Mouse (Mus musculus) myocyte (in vitro differentiated cells): Measurements from ENCODE around the gene Sult2b1. TPM values are rescaled to one million over a fixed set of nuclear protein-coding genes. Genes with fewer than 3 reads are reported as not detected.

Experiments
- H3K27me3 ChIP-seq: one replicate; pipeline ENCODE4 v1.6.1; 2011; ENCODE audit not compliant: control insufficient read depth, insufficient read depth, insufficient read length
- H3K36me3 ChIP-seq: one replicate; pipeline ENCODE4 v1.6.1; 2011; ENCODE audit not compliant: control insufficient read depth, insufficient read depth
- H3K4me2 ChIP-seq: one replicate; pipeline ENCODE4 v1.6.1; 2011; ENCODE audit warnings: low read depth, control low read depth
- H3K4me3 ChIP-seq: one replicate; pipeline ENCODE4 v1.5.1; 2011; ENCODE audit warnings: mild to moderate bottlenecking, control low read depth, moderate library complexity
- H3K79me2 ChIP-seq: one replicate; pipeline ENCODE4 v1.6.1; 2011; ENCODE audit not compliant: control insufficient read depth, insufficient read depth
- H3ac ChIP-seq: one replicate; pipeline ENCODE4 v1.6.1; 2011; ENCODE audit not compliant: control insufficient read depth, insufficient read length
- CEBPB ChIP-seq: IDR thresholded peaks from 2 replicates; pipeline ENCODE4 v1.6.1; 2011; ENCODE audit warnings: mild to moderate bottlenecking, moderate library complexity; ENCODE audit not compliant: poor library complexity, insufficient read depth, severe bottlenecking
- E2F4 ChIP-seq: IDR thresholded peaks from one replicate; pipeline ENCODE4 v1.6.1; 2011; ENCODE audit warnings: mild to moderate bottlenecking, control low read depth, moderate library complexity; ENCODE audit not compliant: insufficient read depth
- MAX ChIP-seq: IDR thresholded peaks from one replicate; pipeline ENCODE4 v1.6.1; 2011; ENCODE audit warnings: low read depth, mild to moderate bottlenecking, control low read depth
- MYOD1 ChIP-seq, 3 experiments: IDR thresholded peaks; one replicate each; pipeline ENCODE4 v1.6.1; 2011; ENCODE audit warnings: control low read depth in 2 of 3, low read depth in 2 of 3, mild to moderate bottlenecking in 2 of 3, moderate library complexity in 1 of 3; ENCODE audit not compliant: insufficient read length in 2 of 3, control insufficient read depth in 1 of 3
- MYOG ChIP-seq, 3 experiments: IDR thresholded peaks; one replicate each; pipeline ENCODE4 v1.6.1; 2011; ENCODE audit warnings: control low read depth in 2 of 3, low read depth in 2 of 3, mild to moderate bottlenecking in 2 of 3; ENCODE audit not compliant: insufficient read length in 2 of 3, control insufficient read depth in 1 of 3, insufficient read depth in 1 of 3
- POLR2A ChIP-seq: IDR thresholded peaks from one replicate; pipeline ENCODE4 v1.6.1; 2011; ENCODE audit warnings: low read depth, mild to moderate bottlenecking, control low read depth, moderate library complexity; ENCODE audit not compliant: insufficient read length
- POLR2AphosphoS2 ChIP-seq: IDR thresholded peaks from one replicate; pipeline ENCODE4 v1.6.1; 2011; ENCODE audit warnings: low read depth, control low read depth; ENCODE audit not compliant: insufficient read length
- REST ChIP-seq: IDR thresholded peaks from one replicate; pipeline ENCODE4 v1.6.1; 2011; ENCODE audit warnings: mild to moderate bottlenecking, control low read depth, moderate library complexity; ENCODE audit not compliant: insufficient read depth, insufficient read length
- SRF ChIP-seq: IDR thresholded peaks from one replicate; pipeline ENCODE4 v1.6.1; 2011; ENCODE audit warnings: low read depth; ENCODE audit not compliant: control insufficient read depth, insufficient read length
- TCF12 ChIP-seq: IDR thresholded peaks from one replicate; pipeline ENCODE4 v1.6.1; 2011; ENCODE audit warnings: mild to moderate bottlenecking, control low read depth; ENCODE audit not compliant: poor library complexity, insufficient read depth, severe bottlenecking
- TCF3 ChIP-seq: IDR thresholded peaks from one replicate; pipeline ENCODE4 v1.6.1; 2011; ENCODE audit warnings: low read depth, control low read depth; ENCODE audit not compliant: insufficient read length
- USF1 ChIP-seq: IDR thresholded peaks from one replicate; pipeline ENCODE4 v1.6.1; 2011; ENCODE audit warnings: low read depth, mild to moderate bottlenecking, control low read depth, moderate library complexity
- polyA plus RNA-seq: library from polyadenylated mRNA; unstranded; fragments of >200 nt; fragmentation: generic; extraction: Trizol; gene quantifications from one replicate; pipeline ENCODE4 v1.2.1, GENCODE M21; 2012; ENCODE audit warnings: missing spikeins

Sult2b1 gene
- polyA plus RNA-seq, 1 experiment, result 0.47 TPM

GRCm38 (mm10) chr7:45692364-45692763 lies 92.1 kb downstream of the Sult2b1 start:
- no peak overlapping the region for H3K4me3 ChIP-seq
- H3K36me3 ChIP-seq, result no peaks in the 10 kb centered on the region
- TF ChIP-seq MYOD1 (IDR thresholded peaks at IDR 0.05; ENCODE audit: control insufficient read depth in 1 of 3, insufficient read length in 2 of 3, low read depth in 2 of 3) (no peak), SRF (no peak), TCF12 (no peak), POLR2AphosphoS2 (no peak), MYOG (IDR thresholded peaks at IDR 0.05; ENCODE audit: control insufficient read depth in 1 of 3, insufficient read depth in 1 of 3, insufficient read length in 2 of 3, low read depth in 2 of 3) (no peak), POLR2A (no peak), TCF3 (no peak), E2F4 (no peak), CEBPB (no peak), REST (no peak), MAX (no peak), USF1 (no peak)
- no peak overlapping the region for H3K4me2 ChIP-seq
- H3K79me2 ChIP-seq, result no peaks in the 10 kb centered on the region
- H3ac ChIP-seq, result no peak overlapping the region
- H3K27me3 ChIP-seq, result no peaks in the 10 kb centered on the region

- TF ChIP-seq POLR2A (no peak), MYOD1 (IDR thresholded peaks at IDR 0.05; ENCODE audit: control insufficient read depth in 1 of 3, insufficient read length in 2 of 3, low read depth in 2 of 3) (no peak), POLR2AphosphoS2 (no peak), MAX (no peak), TCF12 (no peak), CEBPB (no peak), MYOG (IDR thresholded peaks at IDR 0.05; ENCODE audit: control insufficient read depth in 1 of 3, insufficient read depth in 1 of 3, insufficient read length in 2 of 3, low read depth in 2 of 3) (no peak), TCF3 (no peak), USF1 (no peak), REST (no peak), SRF (no peak), E2F4 (no peak)
- no peaks in the 10 kb centered on the region for H3K27me3 ChIP-seq
- H3K4me3 ChIP-seq, result no peak overlapping the region
- no peak overlapping the region for H3ac ChIP-seq
- no peak overlapping the region for H3K4me2 ChIP-seq
- H3K36me3 ChIP-seq, result no peaks in the 10 kb centered on the region
- H3K79me2 ChIP-seq, result no peaks in the 10 kb centered on the region
These were observed 94.7 kb downstream of the Sult2b1 start for GRCm38 (mm10) chr7:45689800-45690199.

- Histone ChIP-seq H3K4me2 (no peak overlapping the region), H3ac (no peak overlapping the region), H3K4me3 (no peak overlapping the region), H3K27me3 (no peaks in the 10 kb centered on the region), H3K36me3 (no peaks in the 10 kb centered on the region), H3K79me2 (no peaks in the 10 kb centered on the region)
- TF ChIP-seq SRF (no peak), CEBPB (no peak), E2F4 (no peak), USF1 (no peak), POLR2A (no peak), POLR2AphosphoS2 (no peak), MAX (no peak), TCF12 (no peak), MYOD1 (IDR thresholded peaks at IDR 0.05; ENCODE audit: control insufficient read depth in 1 of 3, insufficient read length in 2 of 3, low read depth in 2 of 3) (no peak), MYOG (IDR thresholded peaks at IDR 0.05; ENCODE audit: control insufficient read depth in 1 of 3, insufficient read depth in 1 of 3, insufficient read length in 2 of 3, low read depth in 2 of 3) (no peak), TCF3 (no peak)
These were observed 95.4 kb downstream of the Sult2b1 start for GRCm38 (mm10) chr7:45689099-45689498.

- Histone ChIP-seq H3K79me2 (no peaks in the 10 kb centered on the region), H3K4me2 (no peak overlapping the region)
These were observed 97.6 kb downstream of the Sult2b1 start for GRCm38 (mm10) chr7:45686841-45687240.

GRCm38 (mm10) chr7:45685811-45686210 lies 98.7 kb downstream of the Sult2b1 start:
- no peak for TF ChIP-seq REST
- no peak for TF ChIP-seq SRF
- no peak for TF ChIP-seq TCF3
- TF ChIP-seq USF1, result no peak
- no peak for TF ChIP-seq MYOD1 (IDR thresholded peaks at IDR 0.05; ENCODE audit: control insufficient read depth in 1 of 3, insufficient read length in 2 of 3, low read depth in 2 of 3)
- TF ChIP-seq E2F4, result no peak
- no peak for TF ChIP-seq MAX
- no peak for TF ChIP-seq TCF12
- TF ChIP-seq MYOG (IDR thresholded peaks at IDR 0.05; ENCODE audit: control insufficient read depth in 1 of 3, insufficient read depth in 1 of 3, insufficient read length in 2 of 3, low read depth in 2 of 3), result no peak
- TF ChIP-seq POLR2AphosphoS2, result no peak
- TF ChIP-seq POLR2A, result no peak
- no peak for TF ChIP-seq CEBPB
- H3K27me3 ChIP-seq, result no peaks in the 10 kb centered on the region
- no peak overlapping the region for H3K4me3 ChIP-seq
- H3K36me3 ChIP-seq, result no peaks in the 10 kb centered on the region
- H3ac ChIP-seq, result no peak overlapping the region
- no peaks in the 10 kb centered on the region for H3K79me2 ChIP-seq
- H3K4me2 ChIP-seq, result no peak overlapping the region

More at GRCm38 (mm10) chr7:45686841-45687240, 97.6 kb downstream of the Sult2b1 start:
- TF ChIP-seq TCF3, result no peak
- no peak for TF ChIP-seq MYOD1 (IDR thresholded peaks at IDR 0.05; ENCODE audit: control insufficient read depth in 1 of 3, insufficient read length in 2 of 3, low read depth in 2 of 3)
- TF ChIP-seq TCF12, result no peak
- TF ChIP-seq E2F4, result no peak
- TF ChIP-seq MYOG (IDR thresholded peaks at IDR 0.05; ENCODE audit: control insufficient read depth in 1 of 3, insufficient read depth in 1 of 3, insufficient read length in 2 of 3, low read depth in 2 of 3), result no peak
- TF ChIP-seq MAX, result no peak
- TF ChIP-seq SRF, result no peak
- Histone ChIP-seq H3K4me3 (no peak overlapping the region), H3K27me3 (no peaks in the 10 kb centered on the region), H3K36me3 (no peaks in the 10 kb centered on the region), H3ac (no peak overlapping the region)
